Mouse (Mus musculus) CH12.LX (cell line): ENCODE measurements around the gene Mup19.
"Not testable (repeated sequence)": the region's sequence is repeated elsewhere in the genome, so short reads cannot be mapped to it uniquely, and the experiment has no call there.

Experiments
- CHD1 ChIP-seq: IDR thresholded peaks from 2 replicates; pipeline ENCODE4 v1.6.1; 2012; ENCODE audit warnings: low read depth, low read length, improper control_type of control experiment, inconsistent platforms
- CTCF ChIP-seq, 2 experiments: IDR thresholded peaks in 1 of 2; conservative IDR thresholded peaks in 1 of 2; 2 replicates each; pipeline ENCODE4 v1.5.1; 2011 to 2012; ENCODE audit warnings: low read depth in 2 of 2, low read length in 2 of 2, improper control_type of control experiment in 1 of 2, inconsistent platforms in 1 of 2, mild to moderate bottlenecking in 1 of 2, moderate library complexity in 1 of 2
- EP300 ChIP-seq: IDR thresholded peaks from 2 replicates; pipeline ENCODE4 v1.6.1; 2011; ENCODE audit warnings: low read length, improper control_type of control experiment
- MAFK ChIP-seq: IDR thresholded peaks from 2 replicates; pipeline ENCODE4 v1.6.1; 2011; ENCODE audit warnings: low read length, improper control_type of control experiment; ENCODE audit not compliant: insufficient replicate concordance
- MAX ChIP-seq: IDR thresholded peaks from 2 replicates; pipeline ENCODE4 v1.6.1; 2011; ENCODE audit warnings: low read length, improper control_type of control experiment
- MXI1 ChIP-seq: IDR thresholded peaks from 2 replicates; pipeline ENCODE4 v1.6.1; 2011; ENCODE audit warnings: mild to moderate bottlenecking, low read depth, low read length, improper control_type of control experiment
- POLR2A ChIP-seq: IDR thresholded peaks from 2 replicates; pipeline ENCODE4 v1.6.1; 2011; ENCODE audit warnings: low read depth, mild to moderate bottlenecking, improper control_type of control experiment, low read length
- ZKSCAN1 ChIP-seq: IDR thresholded peaks from 2 replicates; pipeline ENCODE4 v1.6.1; 2012; ENCODE audit warnings: low read depth, inconsistent platforms, low read length, improper control_type of control experiment, borderline replicate concordance

DNA sequence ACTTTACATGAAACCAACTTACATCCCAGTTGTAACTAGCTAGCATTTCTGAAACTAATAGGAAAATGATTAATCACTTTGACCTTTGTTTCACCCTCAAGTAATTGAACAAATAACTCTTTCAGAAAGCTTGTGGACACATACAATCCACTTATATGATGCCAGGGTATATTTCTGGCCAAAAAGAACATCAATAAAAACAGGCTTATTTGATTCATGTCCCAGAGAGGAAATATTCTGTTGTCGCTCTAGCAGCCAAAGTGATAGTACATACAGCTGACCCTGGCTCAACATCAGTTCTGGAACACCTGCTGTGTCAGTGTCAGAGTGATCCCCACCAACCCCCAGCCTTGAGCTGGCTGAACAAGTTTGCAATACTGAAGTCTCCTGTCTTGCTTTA lies 2.2 kb upstream of the Mup19 start:
- TF ChIP-seq ZKSCAN1; CTCF (conservative IDR thresholded peaks at IDR 0.05 in 1 of 2, IDR thresholded peaks at IDR 0.05 in 1 of 2; ENCODE audit: low read depth in 2 of 2, low read length in 2 of 2); MAX; POLR2A; CHD1; EP300; MAFK; MXI1: not testable (repeated sequence)
